ENCODE assay signal across 25 mouse cellular contexts in genomic region chr14:13971644-13972234, GRCm38 (mm10). TPM values are rescaled to one million over a fixed set of nuclear protein-coding genes. Genes with fewer than 3 reads are reported as not detected.
DNase-seq lines count a peak whose midpoint lies in the region; ATAC-seq and TF ChIP-seq lines count a peak whose summit lies in the region.
"Had no signal": no experiment of that assay in that cellular context is flagged by ENCODE, and none has a peak within 500 bp of the region (broad histone marks: within the 10 kb centered on the region; RNA-seq: fewer than 3 reads in every experiment).

No protein-coding gene starts in this region.

- H3K9ac ChIP-seq in forebrain, embryonic 14.5 days (ENCODE audit: low read length): no peak overlapping the region
- H3K9ac ChIP-seq in forebrain, postnatal 0 days: no peak overlapping the region
- H3K9ac ChIP-seq: heart, embryonic 13.5 days; liver, embryonic 14.5 days; midbrain, embryonic 12.5 days had no signal

- TF ChIP-seq CTCF in forebrain, postnatal 0 days (IDR thresholded peaks at IDR 0.05; ENCODE audit: low read depth): no peak
- TF ChIP-seq CTCF in kidney, adult 2 months (conservative IDR thresholded peaks at IDR 0.05; ENCODE audit: insufficient read depth, insufficient read length, low read depth, low read length): no peak
- no peak for TF ChIP-seq CTCF in brain, embryonic 14.5 days (IDR thresholded peaks at IDR 0.05; ENCODE audit: borderline replicate concordance, extremely low read depth, insufficient read depth, insufficient read length)

- 35% methylated on average over 6 of the region's 6 CpGs for WGBS in forebrain, embryonic 14.5 days
- 29% methylated on average over 6 of the region's 6 CpGs for WGBS in forebrain, postnatal 0 days
- WGBS in kidney, adult 2 months: 44% methylated on average over 6 of the region's 6 CpGs

- no peaks in the 10 kb centered on the region for H3K9me3 ChIP-seq in forebrain, embryonic 14.5 days (replicated peaks; ENCODE audit: control insufficient read depth, low read length)
- H3K9me3 ChIP-seq in forebrain, postnatal 0 days (ENCODE audit: low read length): no peaks in the 10 kb centered on the region
- H3K9me3 ChIP-seq: heart, embryonic 13.5 days; midbrain, embryonic 12.5 days had no signal

- peaks cover 6% of the 10 kb centered on the region; the same call in 1 of the 2 replicates for H3K4me1 ChIP-seq in forebrain, embryonic 14.5 days (ENCODE audit: control insufficient read depth, insufficient read depth, low read length)
- no peaks in the 10 kb centered on the region for H3K4me1 ChIP-seq in forebrain, postnatal 0 days (ENCODE audit: insufficient read depth)
- peaks cover 17% of the 10 kb centered on the region for H3K4me1 ChIP-seq in kidney, adult 2 months (ENCODE audit: control insufficient read depth, insufficient read depth, low read length)

- no peak overlapping the region for H3K27ac ChIP-seq in forebrain, embryonic 14.5 days (ENCODE audit: low read depth, low read length)
- no peak overlapping the region for H3K27ac ChIP-seq in forebrain, postnatal 0 days (ENCODE audit: low read depth, low read length)
- no peak overlapping the region for H3K27ac ChIP-seq in kidney, adult 2 months (ENCODE audit: insufficient read depth, low read depth, low read length)
- H3K27ac ChIP-seq: heart, embryonic 13.5 days; liver, embryonic 14.5 days; midbrain, embryonic 12.5 days had no signal

- peak; percentile 10; the same call in 1 of the 2 replicates for ATAC-seq in forebrain, embryonic 14.5 days
- no peak for ATAC-seq in forebrain, postnatal 0 days
- ATAC-seq in megakaryocyte, adult 5-6 weeks (ENCODE audit: poor library complexity, severe bottlenecking): peak; percentile 66

- no peak overlapping the region for H3K4me3 ChIP-seq in forebrain, embryonic 14.5 days (ENCODE audit: low read depth, low read length)
- no peak overlapping the region for H3K4me3 ChIP-seq in forebrain, postnatal 0 days (ENCODE audit: low read depth, low read length)
- no peak overlapping the region for H3K4me3 ChIP-seq in kidney, adult 2 months (ENCODE audit: insufficient read depth, low read depth, low read length)
- H3K4me3 ChIP-seq: erythroblast, embryonic 14.5 days; heart, embryonic 13.5 days; midbrain, embryonic 12.5 days had no signal

- no peaks in the 10 kb centered on the region for H3K27me3 ChIP-seq in forebrain, embryonic 14.5 days (replicated peaks; ENCODE audit: control insufficient read depth, insufficient read depth, low read length)
- H3K27me3 ChIP-seq in forebrain, postnatal 0 days (ENCODE audit: insufficient read depth, low read length): no peaks in the 10 kb centered on the region
- no peaks in the 10 kb centered on the region for H3K27me3 ChIP-seq in kidney, adult 2 months (replicated peaks; ENCODE audit: control insufficient read depth, insufficient read depth, low read length)
- H3K27me3 ChIP-seq: CH12.LX; midbrain, embryonic 12.5 days had no signal

- intact Hi-C loops in left cerebral cortex, postnatal 14 days (cut with DNase I): no loop called here

- H3K36me3 ChIP-seq in forebrain, embryonic 14.5 days (ENCODE audit: control insufficient read depth, insufficient read depth, low read length): no peaks in the 10 kb centered on the region
- H3K36me3 ChIP-seq in forebrain, postnatal 0 days (ENCODE audit: insufficient read depth): no peaks in the 10 kb centered on the region
- no peaks in the 10 kb centered on the region for H3K36me3 ChIP-seq in kidney, adult 2 months (ENCODE audit: control insufficient read depth, insufficient read depth, low read length)
- H3K36me3 ChIP-seq: heart, embryonic 13.5 days; midbrain, embryonic 12.5 days had no signal

- no peak overlapping the region for H3K4me2 ChIP-seq in forebrain, embryonic 14.5 days (ENCODE audit: low read length)
- H3K4me2 ChIP-seq in forebrain, postnatal 0 days (ENCODE audit: low read depth): no peak overlapping the region
- H3K4me2 ChIP-seq: heart, embryonic 13.5 days; midbrain, embryonic 12.5 days had no signal

- peak; percentile 40 for DNase-seq in forebrain, embryonic 14.5 days (ENCODE audit: low spot score)
- no peak for DNase-seq in forebrain, postnatal 0 days
- DNase-seq in kidney, adult 2 months: peak; percentile 24
- DNase-seq in kidney, adult 11 months: no peak
- DNase-seq in brain, embryonic 14.5 days (ENCODE audit: low read depth): peak; percentile 71
- DNase-seq in retina, embryonic 14.5 days (ENCODE audit: low spot score): no peak
- DNase-seq in left cerebral cortex, postnatal 14 days (ENCODE audit: low spot score in 2 of 2): no peak
- DNase-seq: adrenal gland, postnatal 10 days; cerebellum, adult 18-20 months; cerebellum, postnatal 36 days; heart, postnatal 4 days; kidney, adult 9 months; lung, postnatal 10 days; spleen, adult 18-20 months had no signal

- TF ChIP-seq POLR2A in kidney, adult 2 months (IDR thresholded peaks at IDR 0.05; ENCODE audit: low read depth, low read length): no peak
- no peak for TF ChIP-seq POLR2A in brain, embryonic 14.5 days (IDR thresholded peaks at IDR 0.05; ENCODE audit: borderline replicate concordance, extremely low read depth, insufficient read depth, insufficient read length, poor library complexity, severe bottlenecking)

RNA-seq across cellular contexts. Expression of gene Thoc7, which starts 10.1 kb away (rescaled TPM):
- 208 and 217 TPM in 2 replicates for polyA plus RNA-seq in forebrain, embryonic 14.5 days (2014; fragmentation: Nextera tagmentation; extraction: Ambion mirVana)
- 90.7 and 105 TPM in 2 replicates for total RNA-seq in forebrain, postnatal 0 days (2014; rRNA removed)
- polyA plus RNA-seq in forebrain, postnatal 0 days (2015; fragmentation: Nextera tagmentation; extraction: Ambion mirVana): 189 and 216 TPM in 2 replicates
- polyA plus RNA-seq in kidney, adult 2 months (2012; rRNA removed): 30.5 and 47.3 TPM in 2 replicates
- polyA plus RNA-seq in brain, embryonic 14.5 days (2012; rRNA removed): 101 and 108 TPM in 2 replicates
- 200 and 258 TPM in 2 replicates for total RNA-seq in megakaryocyte, adult 5-6 weeks (2015)
- total RNA-seq in megakaryocyte, adult 5-6 weeks (2017): 223 and 268 TPM in 2 replicates
- 100 to 1,000 TPM in 1 of 2 experiments, 10 to 100 TPM in 1; 97.1 to 102 TPM for total RNA-seq in left cerebral cortex, postnatal 14 days (2021)

RNA-seq across cellular contexts. Expression of gene Atxn7, which starts 10.5 kb away (rescaled TPM):
- 3.5 and 3.6 TPM in 2 replicates for polyA plus RNA-seq in forebrain, embryonic 14.5 days (2014; fragmentation: Nextera tagmentation; extraction: Ambion mirVana)
- 9.2 and 14.4 TPM in 2 replicates for total RNA-seq in forebrain, postnatal 0 days (2014; rRNA removed)
- 1.0 and 2.2 TPM in 2 replicates for polyA plus RNA-seq in forebrain, postnatal 0 days (2015; fragmentation: Nextera tagmentation; extraction: Ambion mirVana)
- polyA plus RNA-seq in kidney, adult 2 months (2012; rRNA removed): 23.7 and 30.7 TPM in 2 replicates
- 19.5 and 22.1 TPM in 2 replicates for polyA plus RNA-seq in brain, embryonic 14.5 days (2012; rRNA removed)
- total RNA-seq in megakaryocyte, adult 5-6 weeks (2015): 20.1 and 23.6 TPM in 2 replicates
- total RNA-seq in megakaryocyte, adult 5-6 weeks (2017): 21.3 and 21.5 TPM in 2 replicates
- 10 to 100 TPM; 20.0 to 20.3 TPM for total RNA-seq in left cerebral cortex, postnatal 14 days (2021)

RNA-seq across cellular contexts. Expression of gene Gm281, which starts 57.5 kb away (rescaled TPM):
- not detected in 2 replicates for polyA plus RNA-seq in forebrain, embryonic 14.5 days (2014; fragmentation: Nextera tagmentation; extraction: Ambion mirVana)
- total RNA-seq in forebrain, postnatal 0 days (2014; rRNA removed): not detected in 2 replicates
- 0.06 and 0.11 TPM in 2 replicates for polyA plus RNA-seq in forebrain, postnatal 0 days (2015; fragmentation: Nextera tagmentation; extraction: Ambion mirVana)
- not detected in 2 replicates for polyA plus RNA-seq in kidney, adult 2 months (2012; rRNA removed)
- polyA plus RNA-seq in brain, embryonic 14.5 days (2012; rRNA removed): not detected in 2 replicates
- not detected in 2 replicates for total RNA-seq in megakaryocyte, adult 5-6 weeks (2015)
- not detected in 2 replicates for total RNA-seq in megakaryocyte, adult 5-6 weeks (2017)
- not detected for total RNA-seq in left cerebral cortex, postnatal 14 days (2021)
- total RNA-seq: adrenal gland, postnatal 10 days; CH12.LX; heart, postnatal 4 days; layer of hippocampus, postnatal 14 days; left cerebral cortex, postnatal 36 days had no signal
- polyA plus RNA-seq: embryonic facial prominence, embryonic 11.5 days; erythroblast, embryonic 14.5 days; gonadal fat pad, adult 2 months; heart, embryonic 13.5 days; liver, embryonic 14.5 days; midbrain, embryonic 12.5 days; stomach, embryonic 16.5 days had no signal

Comparison
In these comparisons a context has a peak if more than half of its experiments do, and no peak if none do; other contexts are left out.
1. DNase-seq: peak in forebrain, embryonic 14.5 days (single experiment), kidney, adult 2 months (single experiment) and brain, embryonic 14.5 days (single experiment); none in forebrain, postnatal 0 days (single experiment), kidney, adult 11 months (single experiment), retina, embryonic 14.5 days (single experiment) and left cerebral cortex, postnatal 14 days (0 of 2).